Mouse (Mus musculus): ENCODE measurements at regions not wholly inside any gene's neighbourhood (a gene's known extent, or its start where the extent isn't known, plus 50 kb on each side); places are given as distances from the start of the nearest gene placed in this dataset.

- TF ChIP-seq CTCF (IDR thresholded peaks at IDR 0.05; ENCODE audit: insufficient read depth, low read depth, low read length) (no peak), POLR2A (IDR thresholded peaks at IDR 0.05; ENCODE audit: insufficient read depth, low read depth, low read length) (no peak)
These were observed 206.6 kb upstream of the Tet2 start for GRCm38 (mm10) chr3:133751565-133751964.

Measured in olfactory bulb, adult 2 months (tissue).